Mouse (Mus musculus) activated CD4-positive, CD25-positive, alpha-beta regulatory T cell, adult 4 months (primary cell): Measurements from ENCODE around the gene Btbd16. TPM values are rescaled to one million over a fixed set of nuclear protein-coding genes. Genes with fewer than 3 reads are reported as not detected.

Experiments used
- ATAC-seq: one replicate; pipeline ENCODE4 v1.8.0; 2017
- polyA plus RNA-seq, 2 experiments: library from polyadenylated mRNA; unstranded; fragments of 100-300 nt; shearing (Covaris generic); gene quantifications; one replicate each; pipeline ENCODE4 v1.2.1; 2017

Gene Btbd16
- polyA plus RNA-seq, 2 experiments from 2014 or later, result 2.2 to 4.2 TPM

DNA sequence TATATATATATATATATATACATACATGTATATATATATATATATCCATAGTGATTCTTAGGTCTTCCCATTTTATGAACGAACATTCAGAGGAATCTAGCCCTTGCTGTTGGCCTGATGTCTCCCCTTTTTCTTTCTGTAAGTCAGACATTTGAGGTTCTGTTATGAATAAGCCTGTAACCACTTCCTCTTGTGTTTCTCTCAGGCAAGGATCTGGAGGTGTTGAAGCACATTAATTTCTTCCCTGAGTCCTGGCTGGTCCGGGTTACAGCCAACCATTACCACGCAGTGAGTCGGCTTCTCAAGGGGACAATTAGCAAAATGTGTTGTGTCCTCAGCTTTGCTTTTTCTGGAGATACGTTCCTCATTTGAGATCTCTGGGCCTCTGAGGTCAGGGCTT is 44.9 kb downstream of the Btbd16 start:
- ATAC-seq, result peak; percentile 84

- no peak for ATAC-seq
Measured at GRCm38 (mm10) chr7:130819624-130820023, 45.8 kb downstream of the Btbd16 start.

DNA sequence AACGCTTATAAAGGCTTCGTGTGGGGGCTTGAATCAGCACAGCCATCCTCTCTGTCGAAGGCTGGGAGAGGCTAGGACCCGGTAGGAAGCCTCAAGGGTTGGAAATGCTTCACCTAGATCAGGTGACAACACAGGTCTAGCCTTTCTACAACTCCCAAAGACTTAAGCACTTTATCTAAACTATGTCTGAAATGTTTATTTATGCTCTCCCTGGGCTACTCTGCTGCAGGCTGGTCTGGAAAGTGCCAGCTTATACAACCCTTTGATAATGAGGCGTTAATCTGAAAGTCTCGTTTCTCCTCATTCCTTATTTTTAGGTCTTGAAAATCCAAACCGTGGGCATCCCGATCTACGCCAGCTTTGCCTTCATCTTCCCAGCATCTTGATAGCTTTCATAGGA is 50.1 kb downstream of the Btbd16 start:
- no peak for ATAC-seq

DNA sequence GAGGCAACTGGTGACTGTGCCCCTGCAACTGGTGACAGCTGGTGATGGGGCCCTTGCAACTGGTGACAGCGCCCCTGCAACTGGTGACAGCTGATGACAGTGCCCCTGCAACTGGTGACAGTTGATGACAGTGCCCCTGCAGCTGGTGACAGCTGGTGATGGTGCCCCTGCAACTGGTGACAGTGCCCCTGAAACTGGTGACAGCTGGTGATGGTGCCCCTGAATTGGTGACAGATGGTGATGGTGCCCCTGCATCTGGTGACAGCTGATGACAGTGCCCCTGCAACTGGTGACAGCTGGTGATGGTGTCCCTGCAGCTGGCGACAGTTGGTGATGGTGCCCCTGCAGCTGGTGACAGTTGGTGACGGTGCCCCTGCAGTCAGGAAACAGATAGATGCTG is 52.5 kb downstream of the Btbd16 start:
- ATAC-seq, result no peak

DNA sequence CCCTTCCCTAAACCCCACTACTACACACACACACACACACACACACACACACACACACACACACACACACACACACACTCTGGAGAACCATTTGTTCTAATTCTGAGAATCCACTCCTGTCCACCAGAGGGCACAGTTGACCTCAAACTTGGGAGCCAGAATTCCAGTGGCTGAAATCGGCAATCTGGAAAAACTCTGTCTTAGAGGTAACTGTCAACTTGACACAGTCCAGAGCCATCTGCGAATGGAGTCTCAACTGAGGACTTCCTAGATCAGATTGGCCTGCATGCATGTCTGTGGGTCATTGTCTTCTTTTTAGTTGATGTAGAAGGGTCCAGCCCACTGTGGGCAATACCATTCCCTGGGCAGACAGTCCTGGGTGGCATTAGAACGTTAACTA is 53.6 kb downstream of the Btbd16 start:
- peak; percentile 15 for ATAC-seq

- peak; percentile 88 for ATAC-seq
Measured at GRCm38 (mm10) chr7:130827844-130828403, 54.1 kb downstream of the Btbd16 start.

DNA sequence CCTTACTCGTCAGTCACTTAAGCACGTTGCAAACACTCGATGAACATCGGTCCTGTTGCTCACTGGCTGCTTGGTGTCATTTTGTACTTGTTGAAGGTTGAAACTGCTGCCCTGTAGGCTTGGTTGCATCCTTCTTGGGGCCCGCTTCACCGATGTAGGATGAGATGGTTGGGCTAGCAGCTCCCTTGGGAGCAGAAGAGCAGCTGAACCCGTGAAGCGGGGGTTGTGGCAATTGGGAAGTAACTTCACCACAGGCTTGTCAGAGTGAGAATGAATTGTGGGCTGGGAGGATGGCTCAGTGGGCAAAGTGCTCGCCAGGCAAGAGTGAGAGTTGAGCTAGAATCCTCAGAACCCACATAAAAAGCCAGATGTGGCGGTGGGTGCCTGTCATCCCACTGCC is 54.6 kb downstream of the Btbd16 start:
- no peak for ATAC-seq

- no peak for ATAC-seq
Measured at GRCm38 (mm10) chr7:130831586-130831985, 57.7 kb downstream of the Btbd16 start.

DNA sequence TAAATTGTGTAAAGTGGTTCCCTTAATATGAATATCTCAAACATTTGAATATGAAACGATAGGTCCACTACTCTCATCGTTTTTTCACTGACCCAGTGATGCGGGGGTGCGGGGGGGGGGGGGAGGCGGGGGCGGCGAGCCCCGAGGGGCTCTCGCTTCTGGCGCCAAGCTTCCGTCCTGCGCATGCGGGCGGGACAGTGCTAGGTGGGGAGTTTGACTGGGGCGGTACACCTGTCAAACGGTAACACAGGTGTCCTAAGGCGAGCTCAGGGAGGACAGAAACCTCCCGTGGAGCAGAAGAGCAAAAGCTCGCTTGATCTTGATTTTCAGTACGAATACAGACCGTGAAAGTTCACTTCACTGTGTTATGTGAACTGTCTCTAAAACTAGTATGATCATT is 60.4 kb downstream of the Btbd16 start:
- peak; percentile 98 for ATAC-seq

GRCm38 (mm10) chr7:130834958-130835861 is 61.3 kb downstream of the Btbd16 start:
- ATAC-seq, result no peak

DNA sequence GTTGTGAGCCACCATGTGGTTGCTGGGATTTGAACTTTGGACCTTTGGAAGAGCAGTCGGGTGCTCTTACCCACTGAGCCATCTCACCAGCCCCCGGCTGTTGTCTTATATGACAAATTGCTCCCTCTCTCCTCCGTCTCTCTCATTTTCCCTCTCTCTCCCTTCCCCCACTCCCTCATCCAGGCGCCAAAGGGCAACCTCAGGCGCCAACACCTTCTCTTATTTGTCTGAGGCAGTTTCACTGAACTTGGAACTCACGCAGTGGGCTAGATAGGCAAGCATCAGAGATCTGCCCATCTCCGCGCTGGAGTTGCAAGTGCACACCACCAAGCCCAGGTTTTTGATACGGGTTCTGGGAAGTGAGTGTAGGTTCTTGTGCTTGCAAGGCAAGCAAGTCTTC is 62.2 kb downstream of the Btbd16 start:
- ATAC-seq, result no peak

DNA sequence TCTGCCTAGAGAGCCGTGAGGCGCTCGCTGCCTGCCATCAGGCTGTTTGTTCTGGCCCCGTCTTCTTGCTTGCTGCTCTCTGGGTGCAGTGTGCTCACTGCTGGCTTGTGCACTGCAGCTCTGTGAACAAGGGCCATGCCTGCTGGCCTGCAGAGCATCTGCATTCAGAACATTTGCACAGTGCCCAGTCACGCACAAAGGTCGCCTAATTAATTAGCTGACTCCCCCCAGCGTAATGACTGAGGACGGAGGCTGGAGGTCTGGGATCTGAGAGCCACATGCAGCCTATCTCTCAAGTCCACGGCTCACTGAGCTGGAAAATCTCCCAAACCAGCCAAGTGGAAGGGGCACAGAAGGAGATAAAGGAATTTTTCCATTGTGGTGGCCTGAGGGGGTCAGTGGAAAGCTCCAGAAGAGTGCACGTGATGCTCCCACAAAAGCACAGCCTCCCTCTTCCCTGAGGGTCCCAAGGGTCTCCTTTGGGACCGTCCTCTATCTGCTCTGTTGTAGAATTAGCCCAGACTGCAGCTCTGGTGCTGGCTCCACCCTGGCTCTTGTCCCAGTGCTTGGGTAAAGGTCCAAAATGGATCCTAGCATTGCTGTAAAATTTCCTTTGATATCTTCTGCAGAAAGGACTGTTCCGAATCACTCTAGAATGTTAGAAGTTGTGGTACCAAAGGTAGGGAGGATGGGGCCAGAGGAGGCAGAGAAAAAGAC is 64.2 kb downstream of the Btbd16 start:
- ATAC-seq, result no peak

DNA sequence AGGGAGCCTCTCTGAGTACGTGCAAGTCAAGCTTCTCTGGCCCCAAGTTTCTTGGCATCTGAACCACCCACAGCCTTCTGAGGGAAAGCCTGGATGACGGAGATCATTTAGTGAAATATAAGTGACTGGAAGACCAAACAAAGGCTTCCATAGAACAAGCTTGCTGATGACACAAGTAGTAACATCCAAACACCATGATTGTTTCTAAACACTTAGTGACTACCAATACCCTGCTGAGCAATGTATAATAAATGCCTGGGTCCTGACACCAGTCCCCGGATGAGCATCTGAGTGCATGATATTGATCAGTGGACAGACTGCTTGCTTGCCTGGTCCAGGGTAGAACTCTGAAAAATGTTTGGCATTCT is 64.8 kb downstream of the Btbd16 start:
- no peak for ATAC-seq

- ATAC-seq, result no peak
Measured at GRCm38 (mm10) chr7:130839380-130840100, 65.7 kb downstream of the Btbd16 start.

GRCm38 (mm10) chr7:130847164-130847718 is 73.4 kb downstream of the Btbd16 start:
- ATAC-seq, result no peak

- ATAC-seq, result no peak
Measured at GRCm38 (mm10) chr7:130854684-130855292, 80.9 kb downstream of the Btbd16 start.

- ATAC-seq, result no peak
Measured at GRCm38 (mm10) chr7:130855681-130856080, 81.8 kb downstream of the Btbd16 start.

DNA sequence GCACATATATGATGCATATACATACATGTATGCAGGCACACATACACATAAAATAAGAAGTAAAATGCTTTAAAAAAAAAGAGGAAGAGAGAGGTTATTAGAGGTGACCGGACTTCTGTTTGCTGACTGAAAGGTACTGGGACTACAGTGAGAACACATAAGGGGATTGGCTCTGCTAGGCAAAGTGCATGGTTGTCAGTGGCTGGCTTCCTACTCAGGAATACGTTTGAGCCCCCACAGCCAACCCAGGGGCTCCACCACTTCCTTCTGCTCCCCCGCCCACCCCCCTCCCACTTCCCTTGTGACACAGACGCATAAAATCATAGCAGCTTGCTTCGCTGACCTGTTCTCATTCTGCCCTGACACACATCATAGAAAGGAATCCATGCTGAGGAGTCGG is 84.1 kb downstream of the Btbd16 start:
- no peak for ATAC-seq

GRCm38 (mm10) chr7:130859926-130860325 is 86.1 kb downstream of the Btbd16 start:
- ATAC-seq, result no peak

DNA sequence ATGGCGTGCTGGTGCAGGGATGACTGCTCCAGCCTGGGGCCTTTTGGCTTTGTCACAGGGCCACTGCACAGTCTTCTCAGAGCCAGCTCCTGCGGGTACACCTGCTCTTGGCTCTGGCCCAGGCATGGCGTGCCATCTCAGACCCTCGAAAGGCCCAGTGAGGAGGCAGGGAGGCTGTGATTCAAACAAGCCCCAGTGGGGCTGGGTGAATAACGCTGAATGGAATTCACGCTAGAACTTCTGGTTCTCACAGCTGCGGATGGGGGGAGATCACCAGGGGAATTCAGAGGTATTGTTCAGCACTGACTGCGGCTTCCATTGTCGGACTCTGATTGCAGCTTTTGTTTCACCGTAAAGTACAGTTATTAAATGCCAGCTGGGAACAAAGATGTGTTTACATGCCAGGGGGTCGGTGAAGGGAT is 86.9 kb downstream of the Btbd16 start:
- no peak for ATAC-seq

DNA sequence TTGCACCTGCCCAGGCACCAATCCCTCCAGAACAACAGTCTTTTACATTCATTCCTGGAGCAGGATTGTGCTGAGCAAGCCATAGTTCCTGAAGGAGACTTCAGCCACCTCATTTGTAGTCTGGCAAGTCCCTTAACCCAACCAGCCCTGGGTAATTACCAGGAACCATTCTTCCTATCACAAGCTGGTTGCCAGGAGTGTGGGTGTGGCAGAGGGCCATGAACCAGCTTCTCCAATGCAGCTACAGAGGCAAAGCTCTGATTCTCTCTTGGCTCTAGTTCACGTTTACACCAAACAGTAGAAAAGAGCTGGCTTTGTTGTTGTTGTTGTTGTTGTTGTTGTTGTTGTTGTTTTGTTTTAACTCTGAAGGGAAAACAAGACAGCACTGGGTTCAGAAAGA is 88.6 kb downstream of the Btbd16 start:
- no peak for ATAC-seq

- no peak for ATAC-seq
Measured at GRCm38 (mm10) chr7:130864711-130865110, 90.8 kb downstream of the Btbd16 start.
